Mouse (Mus musculus): ENCODE data around the gene Foxred2. TPM values are rescaled to one million over a fixed set of nuclear protein-coding genes. Genes with fewer than 3 reads are reported as not detected.

The Foxred2 gene
- total and polyA plus RNA-seq, 2 experiments from 2014 or later: 9.8 to 38.7 TPM

DNA sequence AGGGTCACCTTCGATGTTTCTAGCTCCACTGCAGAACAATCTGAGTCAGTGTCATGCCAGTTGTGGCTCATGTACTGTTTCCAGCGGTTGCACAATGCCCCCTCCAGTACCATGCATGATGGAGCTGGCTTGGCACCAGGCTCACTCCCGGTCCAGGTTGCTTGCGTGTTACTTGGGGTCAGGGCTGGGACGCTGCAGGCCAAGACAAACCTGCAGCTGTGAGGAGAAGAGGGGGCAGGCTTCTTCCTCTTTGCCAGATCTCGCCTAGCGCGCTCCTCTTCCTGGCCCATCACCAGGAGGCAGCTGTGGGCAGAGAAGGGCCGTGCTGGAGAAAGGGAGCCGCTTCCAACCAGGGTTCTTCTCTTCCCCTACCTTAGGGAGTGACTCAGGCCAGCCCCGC, 22.2 kb downstream of the Foxred2 start:
- ATAC-seq (no peak), DNase-seq (ENCODE audit: low spot score) (no peak)
- no peak overlapping the region for H3K4me3 ChIP-seq (ENCODE audit: low read length)
- peaks cover 14% of the 10 kb centered on the region for H3K4me1 ChIP-seq (ENCODE audit: insufficient read depth, low read length)
- no peaks in the 10 kb centered on the region for H3K9me3 ChIP-seq (ENCODE audit: low read length)
- no peaks in the 10 kb centered on the region for H3K36me3 ChIP-seq (ENCODE audit: insufficient read depth, low read length)
- H3K4me2 ChIP-seq (ENCODE audit: low read depth, low read length): no peak overlapping the region; the same call in 1 of the 2 replicates
- H3K9ac ChIP-seq (replicated peaks; ENCODE audit: low read length): no peak overlapping the region
- H3K27me3 ChIP-seq (ENCODE audit: insufficient read depth, low read length): no peaks in the 10 kb centered on the region
- H3K27ac ChIP-seq: peak overlapping the region; percentile 52; the same call in 1 of the 2 replicates
- TF ChIP-seq CTCF (IDR thresholded peaks at IDR 0.05; ENCODE audit: low read depth): no peak
- WGBS: 69% methylated on average over 11 of the region's 11 CpGs

- peak overlapping the region; percentile 24; the same call in 1 of the 2 replicates for H3K9ac ChIP-seq (replicated peaks; ENCODE audit: low read length)
- H3K27me3 ChIP-seq (ENCODE audit: insufficient read depth, low read length): no peaks in the 10 kb centered on the region
- TF ChIP-seq CTCF (IDR thresholded peaks at IDR 0.05; ENCODE audit: low read depth): peak; percentile 99
- H3K36me3 ChIP-seq (ENCODE audit: insufficient read depth, low read length): no peaks in the 10 kb centered on the region
- H3K9me3 ChIP-seq (ENCODE audit: low read length): no peaks in the 10 kb centered on the region
- under 1% methylated on average over 14 of the region's 14 CpGs for WGBS
- peak overlapping the region; percentile 32 for H3K4me2 ChIP-seq (ENCODE audit: low read depth, low read length)
- ATAC-seq (peak; percentile 25; the same call in 1 of the 2 replicates), DNase-seq (ENCODE audit: low spot score) (peak; percentile 96)
- peak overlapping the region; percentile 52; the same call in 1 of the 2 replicates for H3K27ac ChIP-seq
- H3K4me1 ChIP-seq (ENCODE audit: insufficient read depth, low read length): peaks cover 14% of the 10 kb centered on the region
- H3K4me3 ChIP-seq (ENCODE audit: low read length): no peak overlapping the region
Observed at GRCm38 (mm10) chr15:77933770-77934169, 22.8 kb downstream of the Foxred2 start.

DNA sequence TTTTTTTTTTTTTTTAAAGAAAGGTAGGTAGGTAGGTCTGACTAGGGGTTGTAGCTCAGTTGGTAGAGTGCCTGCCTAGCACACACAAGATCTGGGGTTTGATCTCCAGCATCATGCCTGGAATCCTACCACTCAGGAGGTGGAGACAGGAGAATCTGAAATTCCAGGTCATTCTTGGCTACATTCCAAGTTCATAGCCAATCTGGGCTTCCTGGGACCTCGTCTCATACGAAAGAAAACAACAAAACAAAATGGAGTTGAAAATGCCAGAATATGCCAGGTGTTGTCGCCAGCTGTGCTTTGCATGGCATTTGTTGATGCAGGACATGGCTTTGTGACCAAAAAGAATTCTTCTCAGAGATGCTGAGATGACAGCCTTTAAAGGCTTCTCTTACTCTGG, 23.3 kb downstream of the Foxred2 start:
- no peak overlapping the region for H3K4me3 ChIP-seq (ENCODE audit: low read length)
- no peaks in the 10 kb centered on the region for H3K36me3 ChIP-seq (ENCODE audit: insufficient read depth, low read length)
- H3K4me2 ChIP-seq (ENCODE audit: low read depth, low read length): peak overlapping the region; percentile 32; the same call in 1 of the 2 replicates
- peak overlapping the region; percentile 32; the same call in 1 of the 2 replicates for H3K27ac ChIP-seq
- DNase-seq (ENCODE audit: low spot score) (no peak), ATAC-seq (no peak)
- peak overlapping the region; percentile 24; the same call in 1 of the 2 replicates for H3K9ac ChIP-seq (replicated peaks; ENCODE audit: low read length)
- H3K4me1 ChIP-seq (ENCODE audit: insufficient read depth, low read length): peaks cover 14% of the 10 kb centered on the region
- no peaks in the 10 kb centered on the region for H3K27me3 ChIP-seq (ENCODE audit: insufficient read depth, low read length)
- WGBS: 49% methylated on average over 3 of the region's 3 CpGs
- no peak for TF ChIP-seq CTCF (IDR thresholded peaks at IDR 0.05; ENCODE audit: low read depth)
- H3K9me3 ChIP-seq (ENCODE audit: low read length): no peaks in the 10 kb centered on the region

GRCm38 (mm10) chr15:77931689-77932016, 24.9 kb downstream of the Foxred2 start:
- Histone ChIP-seq H3K9me3 (ENCODE audit: low read length) (no peaks in the 10 kb centered on the region), H3K4me1 (ENCODE audit: insufficient read depth, low read length) (peaks cover 21% of the 10 kb centered on the region), H3K4me3 (ENCODE audit: low read length) (no peak overlapping the region), H3K4me2 (ENCODE audit: low read depth, low read length) (no peak overlapping the region), H3K36me3 (ENCODE audit: insufficient read depth, low read length) (0 out of 2 replicates have a peak, but pooled peaks cover 1% of the 10 kb centered on the region), H3K27me3 (ENCODE audit: insufficient read depth, low read length) (no peaks in the 10 kb centered on the region), H3K9ac (replicated peaks; ENCODE audit: low read length) (no peak overlapping the region), H3K27ac (no peak overlapping the region)
- DNase-seq (ENCODE audit: low spot score) (no peak), ATAC-seq (no peak)
- 72% methylated on average over 6 of the region's 6 CpGs for WGBS
- TF ChIP-seq CTCF (IDR thresholded peaks at IDR 0.05; ENCODE audit: low read depth): no peak

DNA sequence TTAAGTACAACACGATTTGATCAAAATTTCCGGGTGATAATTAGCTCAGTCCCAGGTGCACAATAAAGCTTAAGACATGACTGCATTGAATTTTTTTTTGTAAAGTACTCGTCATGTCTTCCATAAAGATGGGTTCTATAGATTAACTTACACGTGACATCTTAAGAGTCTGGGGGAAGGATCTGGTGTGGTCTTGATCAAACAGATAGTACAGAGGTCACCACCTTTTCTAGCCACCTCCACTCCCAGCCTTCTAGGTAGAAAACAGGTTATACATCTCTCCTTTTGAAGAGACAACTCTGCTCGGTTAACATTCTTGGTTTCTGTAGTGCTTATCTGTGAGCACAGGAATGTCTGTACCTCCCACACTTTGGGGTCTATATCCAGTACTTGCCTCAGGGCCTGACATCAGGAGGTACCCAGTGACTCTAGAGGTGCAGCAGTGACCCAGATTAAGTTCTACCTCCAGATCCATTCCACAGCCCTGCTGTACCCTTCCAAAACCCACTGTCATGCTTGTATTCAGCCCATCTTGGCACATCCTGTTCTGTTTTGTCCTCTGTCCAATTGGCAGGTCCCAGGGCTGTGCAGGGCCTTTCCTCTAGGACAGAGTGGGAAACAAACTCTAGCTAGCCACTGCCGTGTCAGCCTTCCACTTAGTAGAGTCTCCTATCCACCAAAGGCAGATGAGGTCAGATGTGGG, 25.4 kb downstream of the Foxred2 start:
- Histone ChIP-seq H3K4me2 (ENCODE audit: low read depth, low read length) (no peak overlapping the region), H3K4me3 (ENCODE audit: low read length) (no peak overlapping the region), H3K27ac (no peak overlapping the region), H3K36me3 (ENCODE audit: insufficient read depth, low read length) (peaks cover 4% of the 10 kb centered on the region; the same call in 1 of the 2 replicates), H3K4me1 (ENCODE audit: insufficient read depth, low read length) (peaks cover 21% of the 10 kb centered on the region), H3K9ac (replicated peaks; ENCODE audit: low read length) (no peak overlapping the region), H3K27me3 (ENCODE audit: insufficient read depth, low read length) (no peaks in the 10 kb centered on the region), H3K9me3 (ENCODE audit: low read length) (no peaks in the 10 kb centered on the region)
- TF ChIP-seq CTCF (IDR thresholded peaks at IDR 0.05; ENCODE audit: low read depth): no peak
- WGBS: 73% methylated on average over 6 of the region's 6 CpGs
- no peak for ATAC-seq
- no peak for DNase-seq (ENCODE audit: low spot score)

DNA sequence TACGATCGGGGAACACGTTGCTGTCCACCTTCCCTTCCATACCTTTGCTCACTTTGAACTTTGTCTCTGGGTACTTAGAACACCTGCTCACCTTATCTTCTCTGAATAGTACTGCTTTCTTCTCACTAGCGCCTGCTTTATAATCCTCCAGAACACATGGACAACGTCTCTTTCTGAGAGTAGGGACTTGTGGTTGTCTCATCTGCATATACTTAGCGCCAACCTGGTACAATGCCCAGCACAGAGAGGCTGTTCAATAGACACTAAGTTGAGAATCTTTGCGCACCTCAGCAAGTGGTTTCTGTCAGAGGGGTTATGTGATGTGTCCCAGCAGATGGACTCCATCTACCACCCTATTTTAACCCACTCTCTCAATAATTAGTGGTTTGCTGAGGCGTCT, 26.7 kb downstream of the Foxred2 start:
- Histone ChIP-seq H3K9me3 (ENCODE audit: low read length) (no peaks in the 10 kb centered on the region), H3K36me3 (ENCODE audit: insufficient read depth, low read length) (peaks cover 4% of the 10 kb centered on the region; the same call in 1 of the 2 replicates), H3K4me2 (ENCODE audit: low read depth, low read length) (peak overlapping the region; percentile 84), H3K27ac (peak overlapping the region; percentile 98; the same call in 1 of the 2 replicates), H3K27me3 (ENCODE audit: insufficient read depth, low read length) (no peaks in the 10 kb centered on the region), H3K4me3 (ENCODE audit: low read length) (peak overlapping the region; percentile 79), H3K9ac (replicated peaks; ENCODE audit: low read length) (peak overlapping the region; percentile 84), H3K4me1 (ENCODE audit: insufficient read depth, low read length) (peaks cover 21% of the 10 kb centered on the region)
- WGBS: 54% methylated on average over 8 of the region's 8 CpGs
- no peak for DNase-seq (ENCODE audit: low spot score)
- no peak for TF ChIP-seq CTCF (IDR thresholded peaks at IDR 0.05; ENCODE audit: low read depth)
- ATAC-seq: no peak

Measured in hindbrain, postnatal 0 days (tissue).